21 mouse cellular contexts compared by ENCODE assay signal in the genomic region with DNA sequence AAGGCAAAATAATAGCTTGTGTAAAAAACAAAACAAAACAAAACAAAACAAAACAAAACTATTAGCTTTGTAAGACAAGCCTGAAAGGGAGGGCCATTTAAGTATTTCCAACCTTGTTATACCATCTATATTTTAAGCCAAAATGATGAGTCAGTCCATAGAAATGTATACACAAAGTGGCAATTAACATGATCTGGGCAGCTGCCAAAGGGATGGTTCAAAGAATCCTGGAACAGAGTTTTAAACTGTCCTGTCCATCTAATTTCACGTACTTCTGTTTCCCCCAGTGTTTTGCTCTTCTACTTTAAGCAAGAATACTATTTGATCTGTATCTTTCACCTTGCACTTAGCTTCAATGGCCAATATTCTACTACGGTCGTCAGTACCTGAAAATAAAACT.
"Had no signal": no experiment of that assay in that cellular context is flagged by ENCODE, and none has a peak within 500 bp of the region (broad histone marks: within the 10 kb centered on the region; RNA-seq: fewer than 3 reads in every experiment).

No protein-coding gene starts in this region.

- H3K27ac ChIP-seq: limb, embryonic 12.5 days; limb, embryonic 15.5 days; liver, embryonic 14.5 days; midbrain, embryonic 12.5 days; midbrain, embryonic 15.5 days; neural tube, embryonic 12.5 days; neural tube, embryonic 15.5 days; stomach, embryonic 15.5 days had no signal

- H3K4me1 ChIP-seq: limb, embryonic 12.5 days; limb, embryonic 15.5 days; midbrain, embryonic 12.5 days; midbrain, embryonic 15.5 days; neural tube, embryonic 12.5 days; neural tube, embryonic 15.5 days; stomach, embryonic 15.5 days had no signal

- H3K4me2 ChIP-seq: limb, embryonic 12.5 days; limb, embryonic 15.5 days; liver, embryonic 11.5 days; midbrain, embryonic 12.5 days; midbrain, embryonic 15.5 days; neural tube, embryonic 12.5 days; neural tube, embryonic 15.5 days; stomach, embryonic 15.5 days had no signal

- DNase-seq: kidney, adult 18-20 months; kidney, adult 9 months; kidney, postnatal 14 days; kidney, postnatal 4 days; left cerebral cortex, postnatal 4 days; liver, postnatal 0 days; lung, postnatal 14 days; right cerebral cortex, adult 18-20 months; right cerebral cortex, postnatal 14 days; right cerebral cortex, postnatal 4 days; thymus, postnatal 36 days had no signal

- H3K36me3 ChIP-seq: limb, embryonic 12.5 days; midbrain, embryonic 12.5 days; midbrain, embryonic 15.5 days; neural tube, embryonic 12.5 days; neural tube, embryonic 15.5 days; stomach, embryonic 15.5 days had no signal

- H3K9me3 ChIP-seq: limb, embryonic 12.5 days; limb, embryonic 15.5 days; midbrain, embryonic 12.5 days; midbrain, embryonic 15.5 days; neural tube, embryonic 12.5 days; neural tube, embryonic 15.5 days; stomach, embryonic 15.5 days had no signal

- H3K9ac ChIP-seq: limb, embryonic 12.5 days; limb, embryonic 15.5 days; liver, embryonic 14.5 days; liver, postnatal 0 days; midbrain, embryonic 12.5 days; midbrain, embryonic 15.5 days; neural tube, embryonic 12.5 days; neural tube, embryonic 15.5 days; stomach, embryonic 15.5 days had no signal

- H3K27me3 ChIP-seq: limb, embryonic 12.5 days; limb, embryonic 15.5 days; midbrain, embryonic 12.5 days; midbrain, embryonic 15.5 days; neural tube, embryonic 12.5 days; neural tube, embryonic 15.5 days; stomach, embryonic 15.5 days had no signal

- ATAC-seq: intestine, embryonic 16.5 days; liver, postnatal 0 days; midbrain, embryonic 15.5 days had no signal

- H3K4me3 ChIP-seq: limb, embryonic 12.5 days; limb, embryonic 15.5 days; midbrain, embryonic 12.5 days; midbrain, embryonic 15.5 days; neural tube, embryonic 12.5 days; neural tube, embryonic 15.5 days; stomach, embryonic 15.5 days had no signal
